Comparison of ENCODE assay signal across 25 mouse cellular contexts in the genomic region with DNA sequence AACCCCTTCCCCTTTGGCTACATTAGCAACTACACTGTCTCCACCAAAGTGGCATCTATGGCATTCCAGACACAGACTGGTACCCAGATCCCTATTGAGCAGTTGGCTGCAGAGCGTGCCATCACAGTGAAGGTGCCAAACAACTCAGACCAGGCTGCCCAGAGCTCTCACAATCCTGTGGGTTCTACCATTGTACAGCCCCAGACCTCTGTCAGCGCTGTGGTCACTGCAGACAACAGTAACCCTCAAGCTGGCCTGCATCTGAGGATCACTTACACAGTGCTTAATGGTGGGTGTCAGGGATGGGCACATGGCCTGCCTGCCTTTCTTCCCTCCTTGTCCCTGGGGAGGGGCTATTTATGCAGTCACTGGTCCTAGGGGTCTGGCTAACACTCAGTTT. TPM values are rescaled to one million over a fixed set of nuclear protein-coding genes. Genes with fewer than 3 reads are reported as not detected.
"Had no signal": no experiment of that assay in that cellular context is flagged by ENCODE, and none has a peak within 500 bp of the region (broad histone marks: within the 10 kb centered on the region; RNA-seq: fewer than 3 reads in every experiment).

No protein-coding gene starts in this region.

- H3K9me3 ChIP-seq: heart, embryonic 13.5 days; heart, embryonic 15.5 days; hindbrain, embryonic 13.5 days; hindbrain, embryonic 15.5 days; limb, embryonic 13.5 days; limb, embryonic 15.5 days; liver, embryonic 12.5 days had no signal

- H3K4me2 ChIP-seq: heart, embryonic 11.5 days; heart, embryonic 13.5 days; heart, embryonic 15.5 days; hindbrain, embryonic 13.5 days; hindbrain, embryonic 15.5 days; limb, embryonic 13.5 days; limb, embryonic 15.5 days; liver, embryonic 12.5 days had no signal

- H3K27ac ChIP-seq: heart, embryonic 13.5 days; heart, embryonic 15.5 days; hindbrain, embryonic 13.5 days; hindbrain, embryonic 15.5 days; hindbrain, postnatal 0 days; limb, embryonic 13.5 days; limb, embryonic 15.5 days; liver, embryonic 12.5 days; liver, embryonic 14.5 days had no signal

- ATAC-seq: hindbrain, postnatal 0 days; intestine, embryonic 16.5 days; liver, embryonic 12.5 days had no signal

- DNase-seq: gastrocnemius, postnatal 14 days; gastrocnemius, postnatal 36 days; heart, adult 18-20 months; heart, postnatal 14 days; heart, postnatal 36 days; kidney, adult 11 months; kidney, adult 2 months; kidney, postnatal 10 days; kidney, postnatal 25 days; layer of hippocampus, postnatal 36 days; left cerebral cortex, postnatal 4 days; lung, adult 18-20 months had no signal

- H3K4me3 ChIP-seq: heart, embryonic 13.5 days; heart, embryonic 15.5 days; hindbrain, embryonic 13.5 days; hindbrain, embryonic 15.5 days; limb, embryonic 13.5 days; limb, embryonic 15.5 days; liver, embryonic 12.5 days had no signal

- H3K27me3 ChIP-seq: heart, embryonic 13.5 days; heart, embryonic 15.5 days; hindbrain, embryonic 13.5 days; hindbrain, embryonic 15.5 days; limb, embryonic 13.5 days; limb, embryonic 15.5 days; liver, embryonic 12.5 days had no signal

- H3K9ac ChIP-seq: heart, embryonic 13.5 days; heart, embryonic 15.5 days; hindbrain, embryonic 13.5 days; hindbrain, embryonic 15.5 days; limb, embryonic 13.5 days; limb, embryonic 15.5 days; liver, embryonic 12.5 days; liver, embryonic 14.5 days had no signal

- H3K4me1 ChIP-seq: heart, embryonic 13.5 days; heart, embryonic 15.5 days; hindbrain, embryonic 13.5 days; hindbrain, embryonic 15.5 days; limb, embryonic 13.5 days; limb, embryonic 15.5 days had no signal

RNA-seq across cellular contexts. Expression of a gene that starts 46.3 kb away (rescaled TPM):
- total RNA-seq: gastrocnemius, adult 18-20 months; heart, adult 18-20 months; heart, postnatal 36 days; hematopoietic stem cell, adult 5-6 weeks had no signal
